Mouse (Mus musculus) stomach, embryonic 14.5 days (tissue): ENCODE measurements around the gene Pafah1b3. TPM values are rescaled to one million over a fixed set of nuclear protein-coding genes. Genes with fewer than 3 reads are reported as not detected.
A peak's percentile ranks its signal among the peaks of the same experiment; 100 is the strongest.
"Not testable (repeated sequence)": the region's sequence is repeated elsewhere in the genome, so short reads cannot be mapped to it uniquely, and the experiment has no call there.

Experiments used
- ATAC-seq: fragments of 200-750 bp; cut with Nextera tagmentation; 2 replicates; pipeline ENCODE4 v1.8.0; 2017; ENCODE audit warnings: low read depth, moderate TSS enrichment; ENCODE audit not compliant: insufficient number of reproducible peaks, insufficient read depth, low FRiP score
- H3K27ac ChIP-seq: fragments of 300-500 bp; sonication (generic); 2 replicates; pipeline ENCODE4 v1.5.1; 2014; ENCODE audit warnings: mild to moderate bottlenecking, low read length, moderate library complexity, mixed read lengths
- H3K27me3 ChIP-seq: fragments of 300-500 bp; sonication (generic); 2 replicates; pipeline ENCODE4 v1.6.1; 2014; ENCODE audit warnings: low read length, control low read depth, mixed read lengths; ENCODE audit not compliant: control insufficient read depth, insufficient read depth
- H3K36me3 ChIP-seq: fragments of 300-500 bp; sonication (generic); 2 replicates; pipeline ENCODE4 v1.6.1; 2014; ENCODE audit warnings: mild to moderate bottlenecking, control low read depth, low read length, moderate library complexity, mixed read lengths; ENCODE audit not compliant: control insufficient read depth, insufficient read depth
- H3K4me1 ChIP-seq: fragments of 300-500 bp; sonication (generic); 2 replicates; pipeline ENCODE4 v1.6.1; 2014; ENCODE audit warnings: low read length, control low read depth, mixed read lengths; ENCODE audit not compliant: control insufficient read depth, insufficient read depth
- H3K4me2 ChIP-seq: fragments of 300-500 bp; sonication (generic); replicated peaks from 2 replicates; pipeline ENCODE4 v1.6.1; 2014; ENCODE audit warnings: low read depth, low read length, control low read depth
- H3K4me3 ChIP-seq: fragments of 300-500 bp; sonication (generic); 2 replicates; pipeline ENCODE4 v1.5.1; 2014; ENCODE audit warnings: low read depth, low read length, control low read depth
- H3K9ac ChIP-seq: fragments of 300-500 bp; sonication (generic); replicated peaks from 2 replicates; pipeline ENCODE4 v1.6.1; 2014; ENCODE audit warnings: low read depth, mild to moderate bottlenecking, control low read depth, low read length, moderate library complexity, mixed read lengths
- H3K9me3 ChIP-seq: fragments of 300-500 bp; sonication (generic); 2 replicates; pipeline ENCODE4 v1.6.1; 2016; ENCODE audit warnings: low read depth, low read length, control low read depth; ENCODE audit not compliant: control insufficient read depth
- WGBS: fragments of 180-500 bp; shearing (Covaris S2); extraction: QIAGEN DNeasy Blood & Tissue Kit; methylation state at CpG from one replicate; pipeline ENCODE4 v1.1.7; 2014; 5-methylcytosine and 5-hydroxymethylcytosine counted together
- polyA plus RNA-seq: library from polyadenylated mRNA; unstranded; fragments of >200 nt; fragmentation: Nextera tagmentation; extraction: Ambion mirVana; gene quantifications from 2 replicates; pipeline ENCODE4 v1.2.1, GENCODE M21; 2014

Pafah1b3 gene
- polyA plus RNA-seq = 274 and 284 TPM in 2 replicates

DNA sequence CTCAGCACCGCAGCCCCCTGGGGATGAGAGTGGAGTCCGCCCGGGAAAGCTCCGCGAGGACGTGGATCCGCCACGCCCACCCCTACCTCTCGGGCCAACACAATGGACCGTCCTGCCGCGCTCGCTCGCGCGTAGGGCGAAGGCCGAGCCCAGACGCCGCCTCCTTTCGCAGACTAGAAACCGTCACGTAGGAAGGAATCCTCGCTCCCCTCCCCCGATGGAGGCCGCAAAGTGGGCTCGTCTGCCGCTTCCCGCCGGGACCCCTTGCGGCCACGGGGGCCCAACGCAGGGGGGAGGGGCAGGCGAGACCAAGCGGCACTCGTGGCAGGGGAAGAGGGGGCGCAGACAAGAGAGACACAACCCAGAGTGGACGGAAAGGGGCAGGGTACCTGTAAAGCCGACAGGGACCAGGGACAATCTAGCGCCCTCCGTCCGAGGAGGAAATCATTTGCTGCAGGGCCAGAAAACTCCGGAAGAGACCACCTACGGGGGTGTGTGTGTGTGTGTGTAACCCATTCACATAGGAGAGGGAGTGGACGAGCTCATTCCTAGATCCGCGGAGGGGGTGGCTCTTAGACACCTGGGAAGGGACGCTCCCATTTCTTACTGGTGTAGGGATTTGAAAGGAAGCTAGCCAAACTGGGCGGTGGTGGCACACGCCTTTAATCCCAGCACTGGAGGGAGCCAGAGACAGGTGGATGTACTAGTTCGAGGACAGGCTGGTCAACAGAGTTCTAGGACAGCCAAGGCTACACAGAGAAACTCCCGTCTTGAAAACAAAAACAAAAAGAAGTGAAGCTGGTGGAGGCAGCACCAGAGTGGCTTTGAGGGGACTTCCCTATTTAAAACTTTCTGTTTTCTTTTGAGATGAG, at the start of gene Pafah1b3:
Gene Pafah1b3, minus strand, starts transcription at position 533 of the 872 bp plus-strand sequence.
- Histone ChIP-seq H3K4me3 (peak within 1 kb of the TSS; percentile 66), H3K27me3 (no peaks in the 10 kb centered on the region), H3K4me1 (peaks cover 6% of the 10 kb centered on the region; the same call in 1 of the 2 replicates), H3K27ac (peak within 1 kb of the TSS; percentile 92), H3K36me3 (peaks cover 27% of the 10 kb centered on the region), H3K4me2 (peak within 1 kb of the TSS; percentile 69), H3K9ac (peak within 1 kb of the TSS; percentile 60), H3K9me3 (no peaks in the 10 kb centered on the region)
- under 1% methylated on average over 52 of the region's 52 CpGs for WGBS
- ATAC-seq = peak; percentile 89

DNA sequence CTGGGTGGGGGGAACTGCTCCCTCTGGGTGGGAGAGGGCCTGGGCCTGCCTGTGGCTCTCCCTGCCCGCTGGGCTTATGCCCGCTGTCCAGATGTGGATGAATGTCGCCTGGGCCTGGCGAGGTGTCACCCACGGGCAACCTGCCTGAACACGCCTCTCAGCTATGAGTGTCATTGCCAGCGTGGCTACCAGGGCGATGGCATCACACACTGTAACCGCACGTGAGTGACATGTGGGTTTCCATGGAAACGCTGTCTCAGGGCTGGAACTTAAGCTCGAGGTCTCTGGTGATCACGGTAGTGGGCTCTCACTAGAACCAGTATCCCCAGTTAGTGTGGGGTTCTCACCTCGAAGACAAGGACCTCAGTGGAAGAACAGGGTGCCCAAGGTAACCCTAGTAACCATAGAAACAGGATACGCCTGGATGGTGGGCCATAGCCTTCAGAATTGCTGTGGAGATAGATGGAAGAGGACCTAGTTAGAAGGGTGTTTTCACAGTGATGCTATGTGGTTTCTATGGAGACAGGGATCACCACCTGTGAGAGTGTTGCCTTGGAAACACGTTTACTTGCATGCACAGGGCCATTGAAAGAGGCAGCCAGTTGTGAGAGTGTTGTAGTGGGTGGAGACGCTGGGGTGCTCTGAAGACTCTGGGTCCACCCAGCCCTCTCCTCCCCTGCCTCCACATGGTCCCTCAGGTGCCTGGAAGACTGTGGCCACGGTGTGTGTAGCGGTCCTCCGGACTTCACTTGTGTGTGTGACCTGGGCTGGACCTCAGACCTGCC, 43.4 kb upstream of the Pafah1b3 start:
- H3K36me3 ChIP-seq = peaks cover 12% of the 10 kb centered on the region

GRCm38 (mm10) chr7:25339329-25339728, 41.5 kb upstream of the Pafah1b3 start:
- ATAC-seq = no peak
- WGBS = 89% methylated on average over 9 of the region's 9 CpGs
- no peak overlapping the region for H3K27ac ChIP-seq

More for the DNA sequence above, 43.4 kb upstream of the Pafah1b3 start:
- no peaks in the 10 kb centered on the region for H3K27me3 ChIP-seq
- H3K4me2 ChIP-seq = no peak overlapping the region
- no peaks in the 10 kb centered on the region for H3K4me1 ChIP-seq
- H3K9ac ChIP-seq = no peak overlapping the region
- H3K9me3 ChIP-seq = no peaks in the 10 kb centered on the region
- no peak overlapping the region for H3K4me3 ChIP-seq
- no peak overlapping the region for H3K27ac ChIP-seq
- no peak for ATAC-seq
- WGBS = 84% methylated on average over 20 of the region's 20 CpGs

DNA sequence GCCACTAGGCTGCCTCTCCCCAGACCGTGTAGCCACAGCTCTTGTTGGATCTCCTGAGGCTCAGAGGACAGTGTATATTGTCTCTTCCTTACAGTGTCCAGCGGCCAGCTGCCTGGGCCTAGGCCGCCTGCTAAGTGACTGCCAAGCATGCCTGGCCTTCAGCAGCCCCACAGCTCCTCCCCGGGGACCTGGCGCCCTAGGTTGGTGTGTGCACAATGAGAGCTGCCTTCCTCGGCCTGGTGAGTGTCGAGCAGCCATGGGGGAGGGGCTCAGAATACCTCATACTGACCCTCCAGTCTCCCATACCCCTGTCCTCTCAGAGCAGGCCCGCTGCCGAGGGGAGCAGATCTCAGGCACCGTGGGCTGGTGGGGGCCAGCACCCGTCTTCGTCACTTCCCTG, 36.7 kb upstream of the Pafah1b3 start:
- no peaks in the 10 kb centered on the region for H3K27me3 ChIP-seq
- peaks cover 31% of the 10 kb centered on the region for H3K36me3 ChIP-seq
- no peak overlapping the region for H3K4me3 ChIP-seq
- 82% methylated on average over 12 of the region's 12 CpGs for WGBS
- H3K9ac ChIP-seq = no peak overlapping the region
- H3K4me1 ChIP-seq = no peaks in the 10 kb centered on the region
- no peak overlapping the region for H3K4me2 ChIP-seq
- H3K9me3 ChIP-seq = no peaks in the 10 kb centered on the region
- H3K27ac ChIP-seq = no peak overlapping the region
- ATAC-seq = 0 out of 2 replicates have a peak, but pooled peaks have one; percentile 15

More at GRCm38 (mm10) chr7:25339329-25339728, 41.5 kb upstream of the Pafah1b3 start:
- Histone ChIP-seq H3K9me3 (no peaks in the 10 kb centered on the region), H3K27me3 (no peaks in the 10 kb centered on the region), H3K4me3 (no peak overlapping the region), H3K4me1 (no peaks in the 10 kb centered on the region), H3K4me2 (no peak overlapping the region), H3K9ac (no peak overlapping the region), H3K36me3 (peaks cover 23% of the 10 kb centered on the region)

DNA sequence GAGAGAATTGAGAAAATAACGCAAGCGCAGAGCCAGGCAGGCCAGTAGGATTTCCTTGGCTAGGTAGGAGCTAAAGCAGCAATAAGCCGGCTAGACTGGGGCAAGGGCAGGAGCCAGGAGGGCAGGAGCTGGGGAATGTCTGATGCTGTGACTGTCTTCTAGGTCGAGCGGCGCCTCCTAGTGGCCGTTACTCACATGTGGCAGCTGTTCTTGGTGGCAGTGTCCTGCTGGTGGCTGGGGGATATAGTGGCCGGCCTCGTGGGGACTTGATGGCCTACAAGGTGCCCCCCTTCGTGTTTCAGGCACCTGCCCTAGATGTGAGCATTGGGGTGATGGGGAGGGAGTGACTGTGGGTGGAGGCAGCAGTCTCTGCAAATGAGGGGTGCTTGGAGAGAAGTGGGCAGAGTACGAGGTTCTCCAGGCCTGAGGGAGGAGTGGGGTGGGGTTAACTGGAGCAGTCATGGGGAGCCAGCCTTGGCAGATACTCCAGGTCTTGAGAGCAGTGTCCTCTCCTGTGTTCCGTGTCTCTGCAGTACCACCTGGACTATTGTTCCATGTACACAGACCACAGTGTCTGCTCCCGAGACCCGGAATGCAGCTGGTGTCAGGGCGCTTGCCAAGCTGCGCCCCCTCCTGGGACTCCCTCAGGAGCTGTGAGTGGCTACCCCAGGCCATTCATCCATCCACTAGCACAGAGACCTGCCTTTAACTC, 36.0 kb upstream of the Pafah1b3 start:
- Histone ChIP-seq H3K9ac (no peak overlapping the region), H3K4me3 (no peak overlapping the region), H3K27me3 (no peaks in the 10 kb centered on the region), H3K4me1 (no peaks in the 10 kb centered on the region), H3K36me3 (peaks cover 31% of the 10 kb centered on the region), H3K9me3 (no peaks in the 10 kb centered on the region), H3K4me2 (no peak overlapping the region), H3K27ac (no peak overlapping the region)
- WGBS = 42% methylated on average over 16 of the region's 16 CpGs
- peak; percentile 61; the same call in 1 of the 2 replicates for ATAC-seq

- H3K36me3 ChIP-seq = peaks cover 12% of the 10 kb centered on the region
- 87% methylated on average over 8 of the region's 8 CpGs for WGBS
- H3K9me3 ChIP-seq = no peaks in the 10 kb centered on the region
These were observed 28.4 kb upstream of the Pafah1b3 start for GRCm38 (mm10) chr7:25326233-25326632.

DNA sequence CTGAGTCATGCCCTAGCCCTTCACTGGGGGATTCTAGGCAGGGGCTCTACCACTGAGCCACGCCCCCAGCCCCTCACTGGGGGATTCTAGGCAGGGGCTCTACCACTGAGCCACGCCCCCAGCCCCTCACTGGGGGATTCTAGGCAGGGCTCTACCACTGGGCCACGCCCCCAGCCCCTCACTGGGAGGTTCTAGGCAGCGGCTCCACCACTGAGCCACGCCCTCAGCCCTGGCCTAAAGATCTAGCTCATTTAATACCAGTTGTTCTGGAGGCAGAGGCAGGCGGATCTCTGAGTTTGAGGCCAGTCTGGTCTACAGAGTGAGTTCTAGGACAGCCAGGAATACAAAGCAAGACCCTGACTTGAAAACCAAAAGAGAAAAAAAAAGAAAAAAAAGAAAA, 27.6 kb upstream of the Pafah1b3 start:
- not testable (repeated sequence) for H3K27ac ChIP-seq, H3K27me3 ChIP-seq, H3K36me3 ChIP-seq, H3K4me1 ChIP-seq, H3K4me3 ChIP-seq, H3K9ac ChIP-seq, H3K4me2 ChIP-seq, H3K9me3 ChIP-seq, ATAC-seq
- 85% methylated on average over 5 of the region's 6 CpGs for WGBS

More at GRCm38 (mm10) chr7:25326233-25326632, 28.4 kb upstream of the Pafah1b3 start:
- Histone ChIP-seq H3K9ac (no peak overlapping the region), H3K27ac (no peak overlapping the region), H3K4me2 (no peak overlapping the region), H3K4me1 (peaks cover 6% of the 10 kb centered on the region), H3K27me3 (no peaks in the 10 kb centered on the region), H3K4me3 (no peak overlapping the region)
- ATAC-seq = no peak

DNA sequence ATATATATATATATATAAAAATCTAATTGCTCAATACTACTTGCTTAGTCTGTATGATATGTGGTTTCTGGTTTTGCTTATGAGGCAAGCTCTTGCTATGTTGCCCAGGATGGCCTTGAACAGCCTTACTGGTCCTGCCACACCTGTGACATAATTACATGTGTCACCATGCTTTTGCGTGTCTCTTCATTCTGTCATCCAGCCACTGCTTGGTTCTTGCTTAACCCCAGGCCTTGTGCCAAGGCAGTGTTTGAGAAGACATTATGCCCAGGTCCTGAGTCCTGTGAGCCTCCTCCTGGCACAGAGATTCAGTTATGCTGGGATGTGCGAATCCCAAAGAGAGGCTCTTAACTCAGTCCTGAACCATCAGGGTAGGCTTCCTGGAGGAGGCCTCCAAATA, 25.4 kb upstream of the Pafah1b3 start:
- Histone ChIP-seq H3K27ac (no peak overlapping the region), H3K4me2 (no peak overlapping the region), H3K27me3 (no peaks in the 10 kb centered on the region), H3K4me3 (no peak overlapping the region), H3K9ac (no peak overlapping the region), H3K9me3 (no peaks in the 10 kb centered on the region), H3K36me3 (no peaks in the 10 kb centered on the region), H3K4me1 (peaks cover 8% of the 10 kb centered on the region)
- WGBS = 83% methylated on average over 2 of the region's 2 CpGs
- no peak for ATAC-seq
